Mouse (Mus musculus): ENCODE measurements around the gene Hlx.

GRCm38 (mm10) chr1:184688026-184688425, 44.4 kb downstream of the Hlx start:
- TF ChIP-seq CTCF (IDR thresholded peaks at IDR 0.05; ENCODE audit: low read depth) (no peak), EP300 (IDR thresholded peaks at IDR 0.05; ENCODE audit: low read depth) (no peak)

Data from liver, embryonic 14.5 days (tissue).